Mouse (Mus musculus) right cerebral cortex, adult 2 months (tissue): ENCODE results near the gene Sdk1.
A peak's percentile ranks its signal among the peaks of the same experiment; 100 is the strongest.

Experiments
- DNase-seq, 2 experiments: peaks; one replicate each; pipeline ENCODE4 v3.0.0; 2021 to 2022; ENCODE audit warnings: low spot score in 2 of 2

The Sdk1 gene

GRCm38 (mm10) chr5:142113210-142114175 lies 872.2 kb downstream of the Sdk1 start:
- no peak for DNase-seq

- DNase-seq: no peak
Measured at GRCm38 (mm10) chr5:142127779-142128178, 886.5 kb downstream of the Sdk1 start.

- no peak for DNase-seq
Measured at GRCm38 (mm10) chr5:142128181-142128611, 886.9 kb downstream of the Sdk1 start.

GRCm38 (mm10) chr5:142130004-142130403 lies 888.7 kb downstream of the Sdk1 start:
- no peak for DNase-seq

- DNase-seq: peak; percentile 12 to 17
Measured at GRCm38 (mm10) chr5:142139978-142140377, 898.7 kb downstream of the Sdk1 start.

- DNase-seq: no peak
Measured at GRCm38 (mm10) chr5:142149594-142149993, 908.3 kb downstream of the Sdk1 start.

- DNase-seq: no peak
Measured at GRCm38 (mm10) chr5:142150756-142151155, 909.5 kb downstream of the Sdk1 start.

- DNase-seq: no peak
Measured at GRCm38 (mm10) chr5:142156868-142157852, 915.9 kb downstream of the Sdk1 start.

- DNase-seq: no peak
Measured at GRCm38 (mm10) chr5:142163483-142163882, 922.2 kb downstream of the Sdk1 start.

GRCm38 (mm10) chr5:142173636-142174035 lies 932.3 kb downstream of the Sdk1 start:
- no peak for DNase-seq

- DNase-seq: peak; percentile 39 to 54
Measured at GRCm38 (mm10) chr5:142178164-142178563, 936.9 kb downstream of the Sdk1 start.

GRCm38 (mm10) chr5:142179304-142179703 lies 938.0 kb downstream of the Sdk1 start:
- no peak for DNase-seq

GRCm38 (mm10) chr5:142181862-142182261 lies 940.6 kb downstream of the Sdk1 start:
- DNase-seq: no peak

- DNase-seq: no peak
Measured at GRCm38 (mm10) chr5:142188765-142189164, 947.5 kb downstream of the Sdk1 start.

- DNase-seq: peak in 1 of 2 experiments; percentile 21
Measured at GRCm38 (mm10) chr5:142209911-142210310, 968.6 kb downstream of the Sdk1 start.

- DNase-seq: no peak
Measured at GRCm38 (mm10) chr5:142212252-142212651, 971.0 kb downstream of the Sdk1 start.

- peak in 1 of 2 experiments; percentile 12 for DNase-seq
Measured at GRCm38 (mm10) chr5:142215981-142216380, 974.7 kb downstream of the Sdk1 start.

- DNase-seq: peak; percentile 23 to 32
Measured at GRCm38 (mm10) chr5:142220851-142221503, 979.7 kb downstream of the Sdk1 start.

GRCm38 (mm10) chr5:142228957-142229810 lies 987.9 kb downstream of the Sdk1 start:
- DNase-seq: no peak

GRCm38 (mm10) chr5:142229811-142230205 lies 988.5 kb downstream of the Sdk1 start:
- no peak for DNase-seq

- DNase-seq: no peak
Measured at GRCm38 (mm10) chr5:142240288-142240687, 999.0 kb downstream of the Sdk1 start.
